Comparison of ENCODE assay signal across 23 mouse cellular contexts in the genomic region with DNA sequence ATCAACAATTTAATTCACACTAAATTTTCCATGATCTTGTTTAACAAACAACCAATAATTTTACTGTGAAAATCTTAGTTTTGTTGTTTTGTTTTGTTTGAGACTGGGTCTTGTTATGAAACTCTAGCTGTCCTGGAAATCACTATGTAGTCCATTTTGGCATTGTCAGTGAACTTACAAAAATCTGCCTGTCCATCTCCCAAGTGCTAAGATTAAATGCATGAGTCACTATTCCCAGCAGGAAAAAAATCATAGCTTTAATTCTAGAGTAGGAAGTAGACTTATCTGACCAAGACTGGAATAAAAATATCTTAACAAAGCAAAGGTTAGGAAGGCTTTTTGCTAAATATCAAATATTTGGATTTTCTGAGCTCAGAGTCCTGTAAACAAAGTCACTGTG.
"Had no signal": no experiment of that assay in that cellular context is flagged by ENCODE, and none has a peak within 500 bp of the region (broad histone marks: within the 10 kb centered on the region; RNA-seq: fewer than 3 reads in every experiment).

No protein-coding gene starts in this region.

- H3K27me3 ChIP-seq: heart, embryonic 12.5 days; hindbrain, embryonic 12.5 days; intestine, embryonic 15.5 days; limb, embryonic 12.5 days had no signal

- H3K4me2 ChIP-seq: heart, embryonic 12.5 days; hindbrain, embryonic 12.5 days; hindbrain, embryonic 14.5 days; intestine, embryonic 15.5 days; limb, embryonic 12.5 days had no signal

- H3K4me1 ChIP-seq: heart, embryonic 10.5 days; heart, embryonic 12.5 days; hindbrain, embryonic 10.5 days; hindbrain, embryonic 12.5 days; intestine, embryonic 15.5 days; limb, embryonic 10.5 days; limb, embryonic 12.5 days had no signal

- H3K36me3 ChIP-seq: heart, embryonic 10.5 days; heart, embryonic 12.5 days; hindbrain, embryonic 10.5 days; hindbrain, embryonic 12.5 days; intestine, embryonic 15.5 days; limb, embryonic 10.5 days; limb, embryonic 12.5 days had no signal

- ATAC-seq: hindbrain, embryonic 16.5 days; inflammation-experienced regulatory T-cells, adult 6 months; intestine, embryonic 15.5 days; intestine, postnatal 0 days had no signal

- DNase-seq: gastrocnemius, postnatal 14 days; heart, adult 18-20 months; heart, postnatal 10 days; heart, postnatal 4 days; kidney, adult 18-20 months; kidney, adult 8-10 months; kidney, postnatal 10 days; kidney, postnatal 25 days; kidney, postnatal 4 days; liver had no signal

- H3K27ac ChIP-seq: heart, embryonic 10.5 days; hindbrain, embryonic 10.5 days; hindbrain, embryonic 12.5 days; hindbrain, embryonic 14.5 days; intestine, embryonic 15.5 days; layer of hippocampus, adult 2 months; left cerebral cortex, adult 2 months; limb, embryonic 10.5 days; limb, embryonic 12.5 days had no signal

- H3K9me3 ChIP-seq: heart, embryonic 10.5 days; heart, embryonic 12.5 days; hindbrain, embryonic 10.5 days; hindbrain, embryonic 12.5 days; intestine, embryonic 15.5 days; limb, embryonic 10.5 days; limb, embryonic 12.5 days had no signal

- H3K4me3 ChIP-seq: heart, embryonic 10.5 days; heart, embryonic 12.5 days; hindbrain, embryonic 10.5 days; hindbrain, embryonic 12.5 days; intestine, embryonic 15.5 days; layer of hippocampus, adult 2 months; left cerebral cortex, adult 2 months; limb, embryonic 10.5 days; limb, embryonic 12.5 days had no signal

- H3K9ac ChIP-seq: heart, embryonic 12.5 days; hindbrain, embryonic 12.5 days; hindbrain, embryonic 14.5 days; intestine, embryonic 15.5 days; limb, embryonic 12.5 days had no signal
